Mouse (Mus musculus): Measurements from ENCODE around the gene Ndufb11. TPM values are rescaled to one million over a fixed set of nuclear protein-coding genes. Genes with fewer than 3 reads are reported as not detected.

Gene Ndufb11
- polyA plus RNA-seq, 1 experiment: 376 TPM

- DNase-seq: no peak
- no peak overlapping the region for H3K27ac ChIP-seq (ENCODE audit: insufficient read depth, low read depth, low read length)
- no peaks in the 10 kb centered on the region for H3K4me1 ChIP-seq (ENCODE audit: control insufficient read depth, insufficient read depth, low read length)
- H3K4me3 ChIP-seq (ENCODE audit: insufficient read depth, low read depth, low read length): no peak overlapping the region
- no peaks in the 10 kb centered on the region for H3K27me3 ChIP-seq (replicated peaks; ENCODE audit: control insufficient read depth, insufficient read depth, low read length)
- TF ChIP-seq POLR2A (IDR thresholded peaks at IDR 0.05; ENCODE audit: low read depth, low read length) (no peak), CTCF (conservative IDR thresholded peaks at IDR 0.05; ENCODE audit: insufficient read depth, insufficient read length, low read depth, low read length) (no peak)
- 93% methylated on average over 4 of the region's 4 CpGs for WGBS
- H3K36me3 ChIP-seq (ENCODE audit: control insufficient read depth, insufficient read depth, low read length): no peaks in the 10 kb centered on the region
These were observed 43.5 kb downstream of the Ndufb11 start for GRCm38 (mm10) chrX:20573927-20574326.

GRCm38 (mm10) chrX:20572683-20573082 is 44.7 kb downstream of the Ndufb11 start:
- 42% methylated on average over 9 of the region's 9 CpGs for WGBS
- H3K4me3 ChIP-seq (ENCODE audit: insufficient read depth, low read depth, low read length): no peak overlapping the region
- no peaks in the 10 kb centered on the region for H3K4me1 ChIP-seq (ENCODE audit: control insufficient read depth, insufficient read depth, low read length)
- no peak overlapping the region for H3K27ac ChIP-seq (ENCODE audit: insufficient read depth, low read depth, low read length)
- DNase-seq: no peak
- H3K27me3 ChIP-seq (replicated peaks; ENCODE audit: control insufficient read depth, insufficient read depth, low read length): no peaks in the 10 kb centered on the region
- no peak for TF ChIP-seq POLR2A (IDR thresholded peaks at IDR 0.05; ENCODE audit: low read depth, low read length)
- TF ChIP-seq CTCF (conservative IDR thresholded peaks at IDR 0.05; ENCODE audit: insufficient read depth, insufficient read length, low read depth, low read length): no peak
- no peaks in the 10 kb centered on the region for H3K36me3 ChIP-seq (ENCODE audit: control insufficient read depth, insufficient read depth, low read length)

GRCm38 (mm10) chrX:20571024-20571423 is 46.4 kb downstream of the Ndufb11 start:
- H3K4me1 ChIP-seq (ENCODE audit: control insufficient read depth, insufficient read depth, low read length): no peaks in the 10 kb centered on the region
- H3K4me3 ChIP-seq (ENCODE audit: insufficient read depth, low read depth, low read length): no peak overlapping the region
- no peaks in the 10 kb centered on the region for H3K36me3 ChIP-seq (ENCODE audit: control insufficient read depth, insufficient read depth, low read length)
- WGBS: 49% methylated on average over 2 of the region's 2 CpGs
- DNase-seq: no peak
- no peak overlapping the region for H3K27ac ChIP-seq (ENCODE audit: insufficient read depth, low read depth, low read length)
- no peaks in the 10 kb centered on the region for H3K27me3 ChIP-seq (replicated peaks; ENCODE audit: control insufficient read depth, insufficient read depth, low read length)
- TF ChIP-seq CTCF (conservative IDR thresholded peaks at IDR 0.05; ENCODE audit: insufficient read depth, insufficient read length, low read depth, low read length) (no peak), POLR2A (IDR thresholded peaks at IDR 0.05; ENCODE audit: low read depth, low read length) (no peak)

Other genes with a start within 250 kb of the Ndufb11 start
- gene Jade3, start 191.9 kb downstream of the Ndufb11 start, polyA plus RNA-seq (2012; rRNA removed): 0.69 and 0.84 TPM in 2 replicates
- gene Rgn, start 67.8 kb downstream of the Ndufb11 start, polyA plus RNA-seq (2012; rRNA removed): 1.5 and 1.7 TPM in 2 replicates
- gene Rbm10, start 116 bp downstream of the Ndufb11 start, polyA plus RNA-seq (2012; rRNA removed): 39.2 and 46.4 TPM in 2 replicates
- 208 and 235 TPM in 2 replicates for gene Uba1, start 40.7 kb upstream of the Ndufb11 start, polyA plus RNA-seq (2012; rRNA removed)
- 148 and 163 TPM in 2 replicates for gene Cdk16, start 70.3 kb upstream of the Ndufb11 start, polyA plus RNA-seq (2012; rRNA removed)
- gene Usp11, start 86.3 kb upstream of the Ndufb11 start, polyA plus RNA-seq (2012; rRNA removed): 7.3 and 8.3 TPM in 2 replicates
- 173 and 180 TPM in 2 replicates for gene Araf, start 180.2 kb upstream of the Ndufb11 start, polyA plus RNA-seq (2012; rRNA removed)

Data from kidney, adult 2 months (tissue).